Mouse (Mus musculus): ENCODE measurements around the gene Cnih4. TPM values are rescaled to one million over a fixed set of nuclear protein-coding genes. Genes with fewer than 3 reads are reported as not detected.
A peak's percentile ranks its signal among the peaks of the same experiment; 100 is the strongest.

Gene Cnih4
- total RNA-seq (2021) = 10 to 100 TPM; 21.3 to 23.0 TPM
- long read RNA-seq, transcript Cnih4-204 (5 exons, 3,268 nt) = major isoform, 22 of 33 reads
- long read RNA-seq, partial matches to known transcripts = 0 of 33 reads
- long read RNA-seq, other reads (novel, unspliced or antisense) = 11 of 33 reads

- peak; percentile 95 to 96 for DNase-seq (ENCODE audit: low spot score in 2 of 2)
Observed at GRCm38 (mm10) chr1:181143950-181144836, at the start of gene Cnih4, which contains the start of gene Nvl. Gene Cnih4, plus strand, starts transcription at chr1:181144693. Gene Nvl, minus strand, starts transcription at chr1:181144204.

DNA sequence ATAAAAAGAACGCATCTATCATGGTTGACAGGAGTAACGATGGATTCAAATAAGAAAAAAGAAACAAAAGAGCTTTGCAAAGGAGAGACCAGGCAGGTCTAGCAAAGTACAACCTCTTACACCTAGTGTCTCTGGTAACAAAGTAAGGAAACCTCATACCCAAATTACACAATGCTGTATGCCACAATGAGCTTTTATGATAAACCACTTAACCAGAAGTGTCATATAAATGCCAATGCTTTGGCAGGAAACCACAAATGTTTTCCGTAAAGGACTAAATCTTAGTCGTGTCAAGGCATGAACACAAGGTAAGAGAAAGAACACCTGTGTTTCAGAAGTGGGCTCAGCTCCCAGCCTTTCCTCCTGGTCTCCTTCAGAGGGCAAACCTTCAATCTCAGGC, 27.4 kb upstream of the Cnih4 start:
- DNase-seq (ENCODE audit: low spot score in 2 of 2) = no peak

DNA sequence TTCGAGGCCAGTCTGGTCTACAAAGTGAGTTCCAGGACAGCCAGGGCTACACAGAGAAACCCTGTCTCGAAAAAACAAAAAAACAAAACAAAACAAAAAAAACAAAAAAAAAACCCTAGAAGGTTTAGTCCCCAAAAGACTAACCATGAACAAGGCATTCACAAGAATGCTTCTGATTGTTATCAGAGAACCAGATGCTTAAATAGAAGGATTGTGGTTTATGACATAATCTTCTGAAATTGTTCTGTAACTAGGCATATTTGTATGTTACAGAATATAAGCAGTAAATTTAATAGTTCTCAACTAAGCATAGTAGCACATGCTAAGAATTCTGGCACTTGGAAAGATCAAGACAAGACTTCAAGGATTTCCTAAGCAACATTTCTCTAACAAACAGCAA, 20.3 kb upstream of the Cnih4 start:
- DNase-seq (ENCODE audit: low spot score in 2 of 2) = no peak

GRCm38 (mm10) chr1:181125916-181126315, 18.6 kb upstream of the Cnih4 start:
- DNase-seq (ENCODE audit: low spot score in 2 of 2) = no peak

DNA sequence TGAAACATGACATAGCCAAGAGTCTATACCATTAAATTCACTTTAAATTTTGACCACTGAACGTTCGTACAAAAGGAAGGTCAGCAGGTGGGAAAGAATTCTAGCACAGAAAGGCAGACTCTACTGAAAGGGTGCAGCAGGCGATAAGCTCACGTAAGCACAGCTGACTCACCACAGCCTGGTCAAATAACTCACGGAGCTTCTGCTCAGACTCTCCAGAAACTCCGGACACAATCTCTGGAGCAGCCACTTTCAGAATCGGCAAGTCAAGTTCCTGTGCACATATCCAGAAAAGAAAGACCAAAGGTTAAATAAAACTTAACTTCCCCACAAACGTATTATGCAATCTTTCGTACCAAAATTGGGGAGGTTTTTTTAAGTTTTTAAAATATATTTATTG, 17.7 kb upstream of the Cnih4 start:
- no peak for DNase-seq (ENCODE audit: low spot score in 2 of 2)

- no peak for DNase-seq (ENCODE audit: low spot score in 2 of 2)
Observed at GRCm38 (mm10) chr1:181131915-181132314, 12.6 kb upstream of the Cnih4 start.

- DNase-seq (ENCODE audit: low spot score in 2 of 2) = no peak
Observed at GRCm38 (mm10) chr1:181138730-181139129, 5.8 kb upstream of the Cnih4 start.

- DNase-seq (ENCODE audit: low spot score in 2 of 2) = no peak
Observed at GRCm38 (mm10) chr1:181143609-181143949, 914 bp upstream of the Cnih4 start.

DNA sequence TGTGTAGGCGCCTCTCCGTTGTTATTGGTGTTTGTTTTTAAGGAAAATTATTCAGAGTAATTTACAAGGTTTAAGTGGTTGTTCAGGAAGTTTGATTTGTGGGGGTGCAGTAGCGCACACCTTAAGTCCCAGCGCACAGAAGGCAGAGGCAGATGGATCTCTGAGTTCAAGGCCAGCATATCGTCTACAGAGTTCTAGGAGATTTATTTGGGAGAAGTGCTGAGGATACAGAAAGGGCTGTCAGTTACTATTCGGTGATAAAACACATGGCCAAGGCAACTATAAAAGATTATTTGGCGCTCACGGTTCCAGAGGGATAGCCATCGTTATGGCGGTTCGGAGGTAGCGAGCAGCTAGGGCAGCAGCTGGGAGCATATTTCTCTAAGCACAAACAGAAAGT, 473 bp downstream of the Cnih4 start:
- no peak for DNase-seq (ENCODE audit: low spot score in 2 of 2)

- no peak for DNase-seq (ENCODE audit: low spot score in 2 of 2)
Observed at GRCm38 (mm10) chr1:181146187-181146586, 1.7 kb downstream of the Cnih4 start.

DNA sequence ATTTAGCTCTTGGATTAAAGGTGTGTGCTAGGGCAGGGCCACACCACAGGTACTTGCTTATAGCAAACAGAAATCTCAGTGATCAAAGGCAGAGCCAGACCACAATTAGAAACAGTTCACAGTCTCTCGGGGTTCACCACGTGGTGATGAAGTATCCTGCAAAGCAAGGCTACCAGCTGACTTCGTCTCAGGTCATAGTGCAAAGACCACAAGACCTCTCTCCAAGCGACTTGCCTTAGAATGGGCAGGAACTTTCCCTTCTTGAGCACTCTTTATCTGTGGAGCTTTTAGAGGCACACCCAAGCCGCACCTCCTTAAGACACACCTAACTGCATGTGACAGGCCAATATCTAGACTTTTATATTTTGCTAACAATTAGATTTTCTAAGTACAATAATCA, 4.0 kb downstream of the Cnih4 start:
- DNase-seq (ENCODE audit: low spot score in 2 of 2) = no peak

- DNase-seq (ENCODE audit: low spot score in 2 of 2) = no peak
Observed at GRCm38 (mm10) chr1:181149373-181150017, 5.0 kb downstream of the Cnih4 start.

DNA sequence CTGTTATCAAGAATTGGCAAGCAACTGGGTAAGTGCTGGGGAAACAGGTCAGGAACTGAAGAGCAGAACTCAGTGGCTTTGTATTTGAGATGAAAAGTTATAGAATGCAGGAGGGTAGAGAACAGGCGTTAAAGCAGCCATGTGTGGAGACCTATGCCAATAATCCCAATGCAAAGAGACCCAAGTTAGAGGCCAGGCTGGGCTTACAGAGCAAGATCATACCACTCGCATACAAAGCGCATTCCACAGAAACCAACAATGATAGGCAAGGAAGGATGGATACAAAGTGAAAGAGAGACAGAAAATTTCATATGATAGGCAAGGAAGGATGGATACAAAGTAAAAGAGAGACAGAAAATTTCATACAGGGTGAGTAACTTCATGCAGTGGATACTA, 5.9 kb downstream of the Cnih4 start:
- DNase-seq (ENCODE audit: low spot score in 2 of 2) = no peak

- peak; percentile 91 to 93 for DNase-seq (ENCODE audit: low spot score in 2 of 2)
Observed at GRCm38 (mm10) chr1:181150827-181151534, 6.5 kb downstream of the Cnih4 start.

- DNase-seq (ENCODE audit: low spot score in 2 of 2) = no peak
Observed at GRCm38 (mm10) chr1:181151541-181151940, 7.0 kb downstream of the Cnih4 start.

- no peak for DNase-seq (ENCODE audit: low spot score in 2 of 2)
Observed at GRCm38 (mm10) chr1:181167816-181168215, 23.3 kb downstream of the Cnih4 start.

DNA sequence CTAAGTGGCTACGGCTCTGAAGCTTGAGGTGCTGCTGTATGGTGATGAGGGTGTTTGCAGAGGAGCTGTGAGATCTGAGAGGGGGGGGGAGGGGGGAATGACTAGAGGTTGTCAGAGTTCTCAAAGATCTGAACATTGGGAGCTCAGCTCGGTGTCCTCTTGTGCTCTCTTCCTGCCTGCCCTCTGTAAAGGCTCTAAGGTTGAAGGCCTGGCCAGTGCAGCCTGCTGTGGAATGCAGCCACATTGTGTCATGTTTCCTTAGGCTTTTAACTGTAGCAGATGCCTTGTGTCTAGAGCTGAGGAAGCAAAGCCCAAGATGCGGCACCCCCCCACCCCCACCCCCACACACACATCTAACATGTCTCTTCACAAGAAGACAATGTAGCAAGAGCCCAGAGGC, 23.9 kb downstream of the Cnih4 start:
- no peak for DNase-seq (ENCODE audit: low spot score in 2 of 2)

DNA sequence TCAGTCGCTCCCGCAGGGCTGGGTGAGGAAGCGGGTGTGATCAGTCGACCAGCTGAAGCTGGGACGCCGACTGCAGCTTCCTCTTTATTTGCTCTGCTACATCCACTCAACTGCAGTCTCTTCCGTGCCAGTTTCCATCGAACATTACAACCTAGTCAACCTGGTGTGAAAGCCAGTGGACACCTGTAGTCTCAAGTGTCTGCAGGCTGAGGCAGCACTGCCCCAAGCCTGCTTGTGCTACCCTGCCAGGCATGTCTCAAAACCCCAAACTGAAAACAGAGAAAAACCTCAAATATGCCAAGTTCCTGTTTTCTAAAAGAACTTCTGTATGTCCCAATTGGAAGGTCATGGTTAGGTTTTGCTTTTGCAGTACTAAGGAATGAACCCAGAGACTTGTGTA, 25.7 kb downstream of the Cnih4 start:
- no peak for DNase-seq (ENCODE audit: low spot score in 2 of 2)

DNA sequence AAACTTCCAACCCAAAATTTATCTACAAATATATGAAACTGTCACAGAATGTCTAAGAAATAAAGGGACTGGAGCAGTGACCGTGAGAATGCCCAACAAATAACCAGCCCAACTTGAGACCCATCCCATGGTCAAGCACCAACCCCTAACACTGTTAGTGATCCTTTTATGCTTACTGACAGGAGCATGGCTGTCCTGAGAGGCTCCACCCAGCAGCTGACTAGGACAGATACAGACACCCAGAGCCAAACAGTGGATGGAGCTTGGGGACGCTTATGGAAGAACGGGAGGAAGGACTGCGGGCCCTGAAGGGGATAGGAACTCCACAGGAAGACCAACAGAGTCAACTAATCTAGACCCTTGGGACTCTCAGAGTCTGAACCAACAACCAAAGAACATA, 44.4 kb downstream of the Cnih4 start:
- no peak for DNase-seq (ENCODE audit: low spot score in 2 of 2)

DNA sequence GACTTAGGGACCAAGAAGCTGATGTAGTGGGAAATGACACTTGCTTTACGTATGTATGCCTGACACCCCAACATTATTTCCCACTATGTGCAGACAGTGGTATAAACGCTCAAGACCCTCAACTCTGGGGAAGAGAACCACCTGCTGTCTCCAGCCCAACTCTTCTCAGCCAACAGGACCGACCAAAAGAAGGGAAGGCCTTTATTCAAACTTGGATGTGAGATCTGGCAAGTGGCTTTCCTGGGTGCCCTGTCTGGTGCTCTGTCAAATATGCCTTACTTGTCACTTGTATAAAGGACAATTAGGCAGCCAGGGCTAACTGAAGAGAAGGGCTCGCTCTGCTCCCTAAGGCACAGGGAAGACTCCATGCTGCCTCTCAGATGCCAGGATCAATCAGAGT, 55.0 kb downstream of the Cnih4 start:
- DNase-seq (ENCODE audit: low spot score in 2 of 2) = no peak

GRCm38 (mm10) chr1:181210147-181210546, 65.7 kb downstream of the Cnih4 start:
- DNase-seq (ENCODE audit: low spot score in 2 of 2) = no peak
